Mouse (Mus musculus) cerebellum, postnatal 25 days (tissue): ENCODE data around the gene Celf1.
"Not testable (repeated sequence)": the region's sequence is repeated elsewhere in the genome, so short reads cannot be mapped to it uniquely, and the experiment has no call there.

Experiments
- DNase-seq, 2 experiments: peaks; one replicate each; pipeline ENCODE4 v3.0.0; 2021; ENCODE audit warnings: mixed read lengths in 2 of 2

Celf1 gene

GRCm38 (mm10) chr2:90940233-90941229 lies at the start of gene Celf1:
Celf1 (plus strand) TSS chr2:90940382.
- DNase-seq: peak; percentile 88 to 93

- no peak for DNase-seq
Measured at GRCm38 (mm10) chr2:90893673-90894298, 46.4 kb upstream of the Celf1 start.

DNA sequence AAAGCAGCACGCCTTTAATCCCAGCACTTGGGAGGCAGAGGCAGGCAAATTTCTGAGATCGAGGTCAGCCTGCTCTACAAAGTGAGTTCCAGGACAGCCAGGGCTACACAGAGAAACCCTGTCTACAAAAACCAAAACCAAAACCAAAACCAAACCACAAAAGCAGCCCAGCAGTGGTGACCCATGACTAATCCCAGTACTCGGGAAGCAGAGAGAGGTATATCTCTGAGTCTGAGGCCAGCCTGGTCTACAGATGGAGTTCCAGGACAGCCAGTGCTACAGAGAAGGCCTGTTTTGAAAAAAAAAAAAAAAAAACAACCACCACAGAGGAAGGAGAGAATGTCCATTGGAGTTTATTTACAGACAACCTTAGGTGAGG lies 45.9 kb upstream of the Celf1 start:
- DNase-seq: not testable (repeated sequence)

GRCm38 (mm10) chr2:90903398-90903797 lies 36.8 kb upstream of the Celf1 start:
- DNase-seq: no peak

DNA sequence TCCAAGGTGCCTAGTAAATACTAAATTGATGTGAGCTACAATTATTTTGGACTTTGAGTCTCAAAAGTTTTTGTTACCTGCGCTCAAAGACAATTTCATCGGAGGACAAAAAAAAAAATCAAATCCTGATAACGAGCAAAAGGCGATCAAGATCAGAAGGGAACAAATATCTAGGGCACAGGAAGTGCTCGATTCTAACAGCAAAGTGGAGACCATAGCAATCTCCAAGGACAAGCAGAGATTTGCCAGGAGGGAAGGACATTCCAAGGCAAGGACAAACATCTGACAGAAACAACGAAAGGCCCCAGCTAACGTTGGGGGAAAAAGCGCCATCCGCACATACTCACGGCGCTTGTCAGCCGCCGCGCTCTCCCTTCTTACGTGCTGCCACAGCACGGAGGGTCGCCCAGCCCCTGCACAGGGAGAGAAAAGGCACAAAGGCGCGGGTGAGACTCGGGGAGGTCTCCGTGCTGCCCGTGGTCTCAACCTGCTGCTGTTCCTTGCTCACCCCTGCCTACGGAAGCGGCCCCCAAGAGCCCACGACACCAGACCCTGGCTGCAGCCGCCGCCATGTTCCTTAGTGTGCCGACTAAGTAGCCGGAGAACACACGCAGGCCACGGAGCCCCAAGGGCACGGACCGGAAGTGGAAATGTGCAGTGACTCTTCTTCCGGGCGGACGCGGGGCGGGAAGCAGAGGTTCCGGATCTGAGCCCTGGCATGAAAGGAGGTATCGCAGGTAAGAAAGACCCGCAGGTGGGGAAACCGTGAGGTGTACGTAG lies 35.9 kb upstream of the Celf1 start, which contains the start of the genes Kbtbd4 and Ndufs3:
Gene Kbtbd4, plus strand, starts transcription at position 665 of the 780 bp plus-strand sequence.
Gene Ndufs3, minus strand, starts transcription at position 752 of the 780 bp plus-strand sequence.
- peak; percentile 92 to 93 for DNase-seq

GRCm38 (mm10) chr2:90904856-90905224 lies 35.3 kb upstream of the Celf1 start:
- no peak for DNase-seq

DNA sequence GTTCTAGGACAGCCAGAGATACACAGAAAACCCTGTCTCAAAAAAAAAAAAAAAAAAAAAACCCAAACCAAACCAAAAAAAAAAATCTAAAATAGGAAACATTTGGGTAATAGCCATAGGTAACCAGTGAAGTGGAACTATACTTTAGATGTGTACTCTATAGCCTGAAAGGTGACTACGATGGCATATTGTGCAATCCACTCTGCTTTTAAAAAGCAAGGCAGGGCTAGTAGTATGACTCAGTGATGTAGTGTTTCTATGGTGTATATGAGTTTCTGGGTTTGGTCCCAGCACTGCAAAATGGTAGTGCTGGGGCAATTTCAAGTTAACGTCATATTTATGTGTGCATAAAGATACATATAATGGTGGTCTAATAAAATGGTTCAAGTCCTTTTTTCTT lies 33.5 kb upstream of the Celf1 start:
- DNase-seq: no peak

GRCm38 (mm10) chr2:90910861-90911260 lies 29.3 kb upstream of the Celf1 start:
- DNase-seq: no peak

- no peak for DNase-seq
Measured at GRCm38 (mm10) chr2:90911668-90912067, 28.5 kb upstream of the Celf1 start.

DNA sequence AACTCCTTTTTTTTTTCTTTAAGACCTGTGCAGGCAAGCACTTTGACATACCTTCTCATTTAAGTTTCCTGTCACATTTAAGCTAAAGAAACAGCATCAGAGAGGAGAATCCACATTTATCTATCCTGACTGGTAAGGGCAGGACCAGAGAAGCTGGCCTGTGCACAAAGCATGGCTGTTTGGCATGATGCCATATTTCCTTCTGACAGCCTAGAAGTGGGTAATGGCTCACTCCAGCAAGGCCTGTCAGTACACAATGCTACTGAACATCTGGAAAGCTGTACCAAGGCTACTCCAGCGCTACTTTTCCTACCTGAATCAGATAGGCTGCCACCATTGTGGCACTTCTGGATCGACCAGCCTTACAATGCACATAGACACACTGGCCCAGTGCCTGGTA lies 26.5 kb upstream of the Celf1 start:
- peak; percentile 43 to 56 for DNase-seq

GRCm38 (mm10) chr2:90915516-90915915 lies 24.7 kb upstream of the Celf1 start:
- DNase-seq: no peak

GRCm38 (mm10) chr2:90916560-90917232 lies 23.5 kb upstream of the Celf1 start:
- DNase-seq: no peak

GRCm38 (mm10) chr2:90917233-90917998 lies 22.8 kb upstream of the Celf1 start:
- peak; percentile 83 to 86 for DNase-seq

DNA sequence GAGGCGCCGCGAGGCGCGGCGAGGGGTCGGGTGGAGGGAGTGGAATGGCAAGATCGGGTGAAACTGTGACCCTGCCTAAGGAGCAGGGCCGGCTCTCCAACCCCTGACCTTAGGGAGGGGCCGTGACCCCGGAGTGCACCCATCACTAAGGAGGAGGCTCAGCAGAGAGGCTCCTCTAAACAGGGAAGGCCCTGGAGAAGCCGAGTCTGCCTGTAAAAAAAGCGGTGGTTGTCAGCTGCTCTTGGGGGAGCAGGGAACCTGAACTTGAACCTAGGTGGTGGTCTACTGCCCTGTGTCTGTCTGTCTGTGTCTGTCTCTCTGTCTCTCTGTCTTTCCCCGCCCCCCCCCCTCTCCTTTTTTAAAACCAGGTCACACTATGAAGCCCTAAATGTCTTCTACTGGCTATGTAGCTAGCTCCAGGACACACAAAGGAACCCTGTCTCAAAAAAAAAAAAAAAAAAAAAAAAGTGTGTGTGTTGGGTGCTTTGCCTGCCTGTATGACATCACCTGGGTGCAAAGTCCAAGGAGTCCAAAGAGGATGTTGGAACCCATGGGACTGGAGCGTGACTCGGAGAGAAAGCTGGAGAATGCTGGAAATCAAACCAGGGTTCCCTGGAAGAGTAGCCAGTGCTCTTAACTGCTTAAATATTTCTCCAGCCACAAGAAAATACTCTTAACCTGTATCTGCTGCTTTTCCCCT lies 22.0 kb upstream of the Celf1 start:
- DNase-seq: peak in 1 of 2 experiments; percentile 29

DNA sequence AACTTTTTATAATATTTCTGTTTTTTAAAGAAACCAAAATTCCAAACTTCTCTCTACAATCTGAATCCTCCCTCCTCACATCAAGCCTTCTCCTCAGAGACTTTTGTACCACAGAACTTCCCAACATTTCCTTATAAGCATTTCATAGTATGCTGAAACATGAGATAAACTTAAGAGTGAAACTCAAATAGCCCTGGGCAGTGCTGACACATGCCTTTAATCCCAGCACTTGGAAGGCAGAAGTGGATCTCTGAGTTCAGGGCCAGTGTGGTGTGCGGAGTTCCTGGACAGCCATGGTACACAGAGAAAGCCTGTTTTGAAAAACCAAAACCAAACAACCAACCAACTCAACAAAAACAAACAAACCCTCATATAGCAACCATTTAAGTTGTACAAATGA lies 19.0 kb upstream of the Celf1 start:
- no peak for DNase-seq

DNA sequence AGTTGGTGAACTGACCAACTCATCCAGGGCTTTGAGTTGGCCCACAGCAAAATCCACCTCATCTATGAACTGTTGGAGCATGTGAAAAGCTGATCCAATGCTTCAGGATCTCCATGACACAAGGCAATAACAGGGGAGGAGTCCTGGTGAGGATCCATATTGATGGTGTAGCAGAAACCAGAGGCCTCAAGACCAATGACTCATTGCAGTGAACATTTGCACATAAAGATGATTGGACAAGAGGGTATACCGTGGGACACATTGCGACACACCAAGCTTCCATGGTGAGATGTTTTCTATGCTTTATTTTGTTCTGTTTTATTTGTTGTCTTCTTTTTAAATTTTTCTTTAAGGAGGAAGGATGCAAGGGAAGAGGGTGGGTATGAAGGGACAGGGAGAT lies 17.5 kb upstream of the Celf1 start:
- no peak for DNase-seq

DNA sequence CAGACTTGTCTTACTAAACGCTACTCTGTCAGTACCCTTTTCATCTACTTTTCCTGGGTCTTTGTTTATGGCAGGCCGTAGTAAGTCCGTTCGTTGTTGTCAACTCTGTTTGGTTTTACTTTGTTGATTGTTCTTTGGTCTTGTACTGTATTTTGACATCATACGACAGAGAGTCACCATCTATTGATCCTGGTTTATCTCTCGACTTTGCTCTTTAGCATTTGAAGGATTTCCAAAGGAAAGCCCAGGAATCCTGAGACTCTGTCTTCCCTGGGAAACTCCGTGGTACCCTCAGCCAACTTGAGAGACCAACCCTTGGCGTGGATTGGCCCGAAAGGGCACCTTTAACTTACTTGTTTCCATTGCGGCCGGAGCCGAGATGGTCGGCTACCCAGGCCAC lies 11.6 kb upstream of the Celf1 start:
- DNase-seq: no peak

GRCm38 (mm10) chr2:90931829-90932228 lies 8.4 kb upstream of the Celf1 start:
- DNase-seq: no peak

GRCm38 (mm10) chr2:90932273-90932672 lies 7.9 kb upstream of the Celf1 start:
- no peak for DNase-seq

GRCm38 (mm10) chr2:90938362-90938761 lies 1.8 kb upstream of the Celf1 start:
- DNase-seq: no peak

DNA sequence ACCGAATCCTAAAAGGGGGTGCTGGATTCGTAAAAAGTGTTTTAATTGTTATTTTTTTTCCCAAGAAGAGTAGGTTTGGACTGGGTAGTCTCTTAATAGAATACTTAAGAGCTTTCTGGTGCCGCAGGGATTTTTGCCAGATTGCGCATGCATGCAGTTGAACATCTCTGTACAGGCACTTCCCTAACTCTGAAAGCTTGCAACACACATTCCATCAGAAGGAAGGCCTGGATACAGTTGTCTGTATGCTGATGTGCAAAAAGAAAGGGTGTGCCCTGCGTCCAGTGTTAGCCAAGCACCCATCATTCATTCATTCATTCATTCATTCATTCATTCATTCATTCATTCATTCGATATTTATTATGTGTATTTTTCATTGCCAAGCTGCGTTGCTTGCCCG lies 432 bp upstream of the Celf1 start:
- DNase-seq: peak in 1 of 2 experiments; percentile 40
